Mouse (Mus musculus): ENCODE results near the gene Tmem200c.

GRCm38 (mm10) chr17:68841892-68842252, 15.4 kb downstream of the Tmem200c start:
- TF ChIP-seq CTCF (IDR thresholded peaks at IDR 0.05; ENCODE audit: low read depth, low read length) (no peak), POLR2A (IDR thresholded peaks at IDR 0.05; ENCODE audit: extremely low read depth, insufficient read depth, low read length) (no peak)

Data from liver, adult 2 months (tissue).